Mouse (Mus musculus) heart, adult 11 months (tissue): ENCODE results near the gene Vmn1r16.
"Not testable (repeated sequence)": the region's sequence is repeated elsewhere in the genome, so short reads cannot be mapped to it uniquely, and the experiment has no call there.

ENCODE experiments used
- DNase-seq: peaks from one replicate; pipeline ENCODE4 v3.0.0; 2022

Vmn1r16 gene

GRCm38 (mm10) chr6:57329394-57329793 is at the start of gene Vmn1r16:
Gene Vmn1r16, minus strand, starts transcription at chr6:57329494.
- DNase-seq = no peak

- DNase-seq = no peak
These were observed 38.2 kb upstream of the Vmn1r16 start for GRCm38 (mm10) chr6:57367496-57367895.

- not testable (repeated sequence) for DNase-seq
These were observed 36.6 kb upstream of the Vmn1r16 start for GRCm38 (mm10) chr6:57365866-57366265.

GRCm38 (mm10) chr6:57363627-57364026 is 34.3 kb upstream of the Vmn1r16 start, which contains the start of gene Vmn1r17:
Gene Vmn1r17, minus strand, starts transcription at chr6:57363727.
- no peak for DNase-seq

GRCm38 (mm10) chr6:57356864-57357263 is 27.6 kb upstream of the Vmn1r16 start:
- no peak for DNase-seq

- no peak for DNase-seq
These were observed 3.1 kb downstream of the Vmn1r16 start for GRCm38 (mm10) chr6:57326176-57326575.

- no peak for DNase-seq
These were observed 50.3 kb downstream of the Vmn1r16 start for GRCm38 (mm10) chr6:57278952-57279351.

- DNase-seq = no peak
These were observed 56.8 kb downstream of the Vmn1r16 start for GRCm38 (mm10) chr6:57272517-57272916.

- DNase-seq = no peak
These were observed 57.4 kb downstream of the Vmn1r16 start for GRCm38 (mm10) chr6:57271881-57272280.
